Comparison of ENCODE assay signal across 13 mouse cellular contexts in the genomic region with DNA sequence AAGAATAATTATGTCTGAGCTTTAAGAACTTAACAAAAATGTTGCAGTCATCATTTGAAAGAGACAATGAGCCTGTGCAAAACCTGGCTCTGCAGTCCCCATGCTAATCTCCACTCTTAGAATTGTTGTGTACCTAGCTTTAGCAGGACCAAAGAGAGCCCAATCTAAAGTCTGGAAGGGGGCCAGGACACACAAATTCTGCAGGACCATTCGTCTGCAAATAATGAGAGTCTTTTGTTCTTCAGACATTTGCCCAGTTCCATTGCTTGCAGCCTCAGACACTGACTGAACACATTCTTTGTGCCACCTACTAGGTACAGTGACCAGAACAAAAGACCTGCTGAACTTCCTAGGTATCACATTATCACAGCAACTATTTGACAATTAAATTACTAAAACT.
A peak's percentile ranks its signal among the peaks of the same experiment; 100 is the strongest.
DNase-seq lines count a peak whose midpoint lies in the region; ATAC-seq lines count a peak whose summit lies in the region.
"Had no signal": no experiment of that assay in that cellular context is flagged by ENCODE, and none has a peak within 500 bp of the region (broad histone marks: within the 10 kb centered on the region; RNA-seq: fewer than 3 reads in every experiment).

No protein-coding gene starts in this region.

- H3K9me3 ChIP-seq in forebrain, embryonic 15.5 days: no peaks in the 10 kb centered on the region
- no peaks in the 10 kb centered on the region; the same call in 1 of the 2 replicates for H3K9me3 ChIP-seq in midbrain, embryonic 13.5 days
- no peaks in the 10 kb centered on the region for H3K9me3 ChIP-seq in heart, embryonic 10.5 days
- H3K9me3 ChIP-seq: embryonic facial prominence, embryonic 15.5 days; megakaryocyte, embryonic 14.5 days; stomach, embryonic 15.5 days had no signal

- H3K27me3 ChIP-seq in forebrain, embryonic 15.5 days: no peaks in the 10 kb centered on the region
- H3K27me3 ChIP-seq in midbrain, embryonic 13.5 days: no peaks in the 10 kb centered on the region
- H3K27me3 ChIP-seq in heart, embryonic 10.5 days (ENCODE audit: insufficient read depth, poor library complexity, severe bottlenecking): no peaks in the 10 kb centered on the region
- H3K27me3 ChIP-seq: embryonic facial prominence, embryonic 15.5 days; megakaryocyte, embryonic 14.5 days; stomach, embryonic 15.5 days had no signal

- H3K36me3 ChIP-seq in forebrain, embryonic 15.5 days: no peaks in the 10 kb centered on the region
- no peaks in the 10 kb centered on the region for H3K36me3 ChIP-seq in midbrain, embryonic 13.5 days
- no peaks in the 10 kb centered on the region for H3K36me3 ChIP-seq in heart, embryonic 10.5 days
- H3K36me3 ChIP-seq: embryonic facial prominence, embryonic 15.5 days; stomach, embryonic 15.5 days had no signal

- DNase-seq in embryo, embryonic 10 days (ENCODE audit: low spot score): peak; percentile 9
- no peak for DNase-seq in embryo, embryonic 11 days
- DNase-seq in brain, adult 2 months (ENCODE audit: low read depth, low spot score): peak; percentile 24
- DNase-seq in layer of hippocampus, adult 9-11 months: no peak
- DNase-seq in spleen, adult 12 weeks (ENCODE audit: low spot score): no peak
- no peak for DNase-seq in heart, embryonic 10.5 days (ENCODE audit: low spot score)
- DNase-seq: B cell, adult 2 months had no signal

- H3K4me3 ChIP-seq in forebrain, embryonic 15.5 days: no peak overlapping the region
- no peak overlapping the region for H3K4me3 ChIP-seq in midbrain, embryonic 13.5 days (replicated peaks)
- H3K4me3 ChIP-seq in heart, embryonic 10.5 days: no peak overlapping the region
- H3K4me3 ChIP-seq: embryonic facial prominence, embryonic 15.5 days; megakaryocyte, embryonic 14.5 days; stomach, embryonic 15.5 days had no signal

- H3K27ac ChIP-seq in forebrain, embryonic 15.5 days (replicated peaks): peak overlapping the region; percentile 82
- peak overlapping the region; percentile 68 for H3K27ac ChIP-seq in midbrain, embryonic 13.5 days
- no peak overlapping the region for H3K27ac ChIP-seq in heart, embryonic 10.5 days
- H3K27ac ChIP-seq: embryonic facial prominence, embryonic 15.5 days; stomach, embryonic 15.5 days had no signal

- 0% methylated on average over 1 of the region's 1 CpGs for WGBS in forebrain, embryonic 15.5 days
- WGBS in midbrain, embryonic 13.5 days: 0% methylated on average over 1 of the region's 1 CpGs
- WGBS in heart, embryonic 10.5 days: 11% methylated on average over 1 of the region's 1 CpGs

- no peak overlapping the region for H3K9ac ChIP-seq in forebrain, embryonic 15.5 days (replicated peaks)
- no peak overlapping the region for H3K9ac ChIP-seq in midbrain, embryonic 13.5 days (replicated peaks)
- H3K9ac ChIP-seq: embryonic facial prominence, embryonic 15.5 days; stomach, embryonic 15.5 days had no signal

- peaks cover 29% of the 10 kb centered on the region for H3K4me1 ChIP-seq in forebrain, embryonic 15.5 days
- H3K4me1 ChIP-seq in midbrain, embryonic 13.5 days (replicated peaks): peaks cover 25% of the 10 kb centered on the region
- peaks cover 16% of the 10 kb centered on the region for H3K4me1 ChIP-seq in heart, embryonic 10.5 days
- H3K4me1 ChIP-seq: embryonic facial prominence, embryonic 15.5 days; stomach, embryonic 15.5 days had no signal

- ATAC-seq in forebrain, embryonic 15.5 days (replicated peaks): peak; percentile 35
- ATAC-seq in midbrain, embryonic 13.5 days: peak; percentile 69

- H3K4me2 ChIP-seq in forebrain, embryonic 15.5 days (replicated peaks): no peak overlapping the region
- H3K4me2 ChIP-seq in midbrain, embryonic 13.5 days (replicated peaks): 0 out of 2 replicates have a peak overlapping the region, but pooled peaks have one; percentile 13
- H3K4me2 ChIP-seq: embryonic facial prominence, embryonic 15.5 days; liver, embryonic 11.5 days; stomach, embryonic 15.5 days had no signal

Comparison
In these comparisons a context has a peak if more than half of its experiments do, and no peak if none do; other contexts are left out.
1. DNase-seq: peak in embryo, embryonic 10 days (single experiment) and brain, adult 2 months (single experiment); none in embryo, embryonic 11 days (single experiment), layer of hippocampus, adult 9-11 months (single experiment), spleen, adult 12 weeks (single experiment) and heart, embryonic 10.5 days (single experiment).